Mouse (Mus musculus): ENCODE results near the gene Tnfaip1. TPM values are rescaled to one million over a fixed set of nuclear protein-coding genes. Genes with fewer than 3 reads are reported as not detected.
A peak's percentile ranks its signal among the peaks of the same experiment; 100 is the strongest.

The Tnfaip1 gene
- polyA plus RNA-seq, 1 experiment: 38.2 TPM

- no peak overlapping the region for H3K9ac ChIP-seq (ENCODE audit: low read depth, poor library complexity, severe bottlenecking)
- peaks cover 49% of the 10 kb centered on the region for H3K36me3 ChIP-seq (ENCODE audit: control insufficient read depth, insufficient read depth, low read length, poor library complexity, severe bottlenecking)
- no peaks in the 10 kb centered on the region for H3K9me3 ChIP-seq (replicated peaks; ENCODE audit: control insufficient read depth, insufficient read depth, low read length, poor library complexity, severe bottlenecking)
- no peaks in the 10 kb centered on the region for H3K27me3 ChIP-seq (ENCODE audit: control insufficient read depth, insufficient read depth, low read length, poor library complexity, severe bottlenecking)
- TF ChIP-seq CTCF (IDR thresholded peaks at IDR 0.05; ENCODE audit: low read depth, low read length) (peak; percentile 59), EP300 (IDR thresholded peaks at IDR 0.05; ENCODE audit: insufficient read depth, low read depth, low read length) (no peak), POLR2A (IDR thresholded peaks at IDR 0.05; ENCODE audit: insufficient read depth, low read length) (no peak)
- H3K27ac ChIP-seq (ENCODE audit: insufficient read depth, low read length): no peak overlapping the region
- no peaks in the 10 kb centered on the region for H3K4me1 ChIP-seq (ENCODE audit: control insufficient read depth, insufficient read depth, low read length)
- H3K4me3 ChIP-seq (ENCODE audit: low read depth, low read length): no peak overlapping the region
These were observed 20.4 kb downstream of the Tnfaip1 start for GRCm38 (mm10) chr11:78515549-78516325.

GRCm38 (mm10) chr11:78513106-78513790 is 22.9 kb downstream of the Tnfaip1 start:
- H3K27me3 ChIP-seq (ENCODE audit: control insufficient read depth, insufficient read depth, low read length, poor library complexity, severe bottlenecking): no peaks in the 10 kb centered on the region
- TF ChIP-seq POLR2A (IDR thresholded peaks at IDR 0.05; ENCODE audit: insufficient read depth, low read length) (no peak), CTCF (IDR thresholded peaks at IDR 0.05; ENCODE audit: low read depth, low read length) (no peak), EP300 (IDR thresholded peaks at IDR 0.05; ENCODE audit: insufficient read depth, low read depth, low read length) (no peak)
- H3K4me3 ChIP-seq (ENCODE audit: low read depth, low read length): peak overlapping the region; percentile 82
- H3K9me3 ChIP-seq (replicated peaks; ENCODE audit: control insufficient read depth, insufficient read depth, low read length, poor library complexity, severe bottlenecking): no peaks in the 10 kb centered on the region
- H3K4me1 ChIP-seq (ENCODE audit: control insufficient read depth, insufficient read depth, low read length): no peaks in the 10 kb centered on the region
- H3K9ac ChIP-seq (ENCODE audit: low read depth, poor library complexity, severe bottlenecking): peak overlapping the region; percentile 98
- H3K36me3 ChIP-seq (ENCODE audit: control insufficient read depth, insufficient read depth, low read length, poor library complexity, severe bottlenecking): peaks cover 45% of the 10 kb centered on the region
- H3K27ac ChIP-seq (ENCODE audit: insufficient read depth, low read length): peak overlapping the region; percentile 91

DNA sequence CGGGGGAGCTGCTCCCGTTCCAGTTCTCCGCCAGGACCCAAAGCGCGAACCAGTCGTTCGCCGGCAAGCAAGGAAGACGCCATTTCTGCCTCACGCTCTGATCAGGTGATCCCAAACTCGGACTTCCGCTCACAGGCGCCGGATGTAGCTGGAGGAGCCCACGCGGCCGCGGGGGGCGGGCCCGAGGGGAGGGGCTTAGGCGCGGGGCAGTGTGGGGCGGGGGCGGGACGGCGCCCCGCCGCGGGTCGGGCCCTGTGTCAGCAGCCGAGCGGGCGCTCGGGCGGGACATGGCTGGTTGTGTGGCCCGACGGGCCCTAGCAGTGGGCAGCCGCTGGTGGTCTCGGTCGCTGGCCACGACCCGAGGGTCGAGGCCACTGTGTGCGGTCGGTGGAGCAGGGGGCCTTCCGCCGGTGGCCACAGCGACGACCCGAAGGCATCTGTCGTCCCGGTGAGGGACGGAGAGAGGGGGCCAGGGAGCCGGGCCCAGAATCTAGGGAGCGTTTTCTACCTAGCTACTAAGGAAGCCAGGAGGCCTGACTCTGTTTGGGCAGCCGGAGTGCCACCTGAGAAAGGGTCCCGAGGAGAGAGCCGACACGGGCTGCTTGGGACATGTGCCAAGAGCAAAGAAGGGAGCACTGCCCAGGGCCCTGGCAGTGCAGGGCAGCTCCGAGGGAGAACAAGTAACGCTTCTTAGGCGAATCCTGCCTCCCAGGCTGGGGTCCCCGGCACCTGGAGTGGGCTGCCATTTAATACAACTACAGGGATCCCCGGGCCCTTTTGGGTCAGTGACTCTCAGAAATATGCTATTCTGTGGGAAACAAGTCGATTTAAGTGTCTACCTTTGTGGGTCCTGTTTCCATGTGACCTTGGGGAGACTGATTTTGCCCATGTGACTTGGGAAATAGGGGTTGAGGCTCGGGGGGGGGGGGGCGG is 23.8 kb downstream of the Tnfaip1 start, which contains the start of the genes Tmem199 and Poldip2:
Gene Tmem199, minus strand, starts transcription at position 148 of the 933 bp plus-strand sequence.
Gene Poldip2, plus strand, starts transcription at position 169 of the 933 bp plus-strand sequence.
- Histone ChIP-seq H3K4me3 (ENCODE audit: low read depth, low read length) (peak within 1 kb of the TSS; percentile 97), H3K9ac (ENCODE audit: low read depth, poor library complexity, severe bottlenecking) (peak within 1 kb of the TSS; percentile 98), H3K27ac (ENCODE audit: insufficient read depth, low read length) (peak within 1 kb of the TSS; percentile 91), H3K36me3 (ENCODE audit: control insufficient read depth, insufficient read depth, low read length, poor library complexity, severe bottlenecking) (peaks cover 50% of the 10 kb centered on the region), H3K4me1 (ENCODE audit: control insufficient read depth, insufficient read depth, low read length) (no peaks in the 10 kb centered on the region), H3K27me3 (ENCODE audit: control insufficient read depth, insufficient read depth, low read length, poor library complexity, severe bottlenecking) (no peaks in the 10 kb centered on the region), H3K9me3 (replicated peaks; ENCODE audit: control insufficient read depth, insufficient read depth, low read length, poor library complexity, severe bottlenecking) (no peaks in the 10 kb centered on the region)
- TF ChIP-seq CTCF (IDR thresholded peaks at IDR 0.05; ENCODE audit: low read depth, low read length): no peak
- peak; percentile 51 for TF ChIP-seq POLR2A (IDR thresholded peaks at IDR 0.05; ENCODE audit: insufficient read depth, low read length)

DNA sequence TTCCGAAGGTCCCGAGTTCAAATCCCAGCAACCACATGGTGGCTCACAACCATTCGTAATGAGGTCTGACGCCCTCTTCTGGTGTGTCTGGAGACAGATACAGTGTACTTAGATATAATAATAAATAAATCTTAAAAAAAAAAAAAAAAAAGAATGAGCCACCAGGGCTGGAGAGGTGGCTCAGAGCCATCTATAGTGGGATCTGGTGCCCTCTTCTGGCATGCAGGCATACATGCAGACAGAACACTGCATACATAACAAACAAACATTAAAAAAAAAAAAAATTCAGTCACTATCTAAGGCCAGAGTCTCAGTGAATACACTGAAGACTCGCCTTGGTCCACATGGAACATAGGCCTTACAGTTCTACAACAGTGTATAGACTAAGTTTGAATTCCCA is 27.0 kb downstream of the Tnfaip1 start:
- Histone ChIP-seq H3K4me3 (ENCODE audit: low read depth, low read length) (no peak overlapping the region), H3K36me3 (ENCODE audit: control insufficient read depth, insufficient read depth, low read length, poor library complexity, severe bottlenecking) (peaks cover 48% of the 10 kb centered on the region)

GRCm38 (mm10) chr11:78505430-78505829 is 30.7 kb downstream of the Tnfaip1 start:
- Histone ChIP-seq H3K27ac (ENCODE audit: insufficient read depth, low read length) (no peak overlapping the region), H3K27me3 (ENCODE audit: control insufficient read depth, insufficient read depth, low read length, poor library complexity, severe bottlenecking) (no peaks in the 10 kb centered on the region), H3K36me3 (ENCODE audit: control insufficient read depth, insufficient read depth, low read length, poor library complexity, severe bottlenecking) (peaks cover 46% of the 10 kb centered on the region), H3K4me1 (ENCODE audit: control insufficient read depth, insufficient read depth, low read length) (no peaks in the 10 kb centered on the region), H3K9me3 (replicated peaks; ENCODE audit: control insufficient read depth, insufficient read depth, low read length, poor library complexity, severe bottlenecking) (no peaks in the 10 kb centered on the region), H3K4me3 (ENCODE audit: low read depth, low read length) (no peak overlapping the region), H3K9ac (ENCODE audit: low read depth, poor library complexity, severe bottlenecking) (no peak overlapping the region)
- TF ChIP-seq EP300 (IDR thresholded peaks at IDR 0.05; ENCODE audit: insufficient read depth, low read depth, low read length): no peak
- TF ChIP-seq POLR2A (IDR thresholded peaks at IDR 0.05; ENCODE audit: insufficient read depth, low read length): no peak
- TF ChIP-seq CTCF (IDR thresholded peaks at IDR 0.05; ENCODE audit: low read depth, low read length): no peak

More for the DNA sequence above, 27.0 kb downstream of the Tnfaip1 start:
- Histone ChIP-seq H3K27me3 (ENCODE audit: control insufficient read depth, insufficient read depth, low read length, poor library complexity, severe bottlenecking) (no peaks in the 10 kb centered on the region), H3K4me1 (ENCODE audit: control insufficient read depth, insufficient read depth, low read length) (no peaks in the 10 kb centered on the region), H3K9me3 (replicated peaks; ENCODE audit: control insufficient read depth, insufficient read depth, low read length, poor library complexity, severe bottlenecking) (no peaks in the 10 kb centered on the region), H3K27ac (ENCODE audit: insufficient read depth, low read length) (no peak overlapping the region), H3K9ac (ENCODE audit: low read depth, poor library complexity, severe bottlenecking) (no peak overlapping the region)
- TF ChIP-seq EP300 (IDR thresholded peaks at IDR 0.05; ENCODE audit: insufficient read depth, low read depth, low read length): no peak
- peak; percentile 39 for TF ChIP-seq CTCF (IDR thresholded peaks at IDR 0.05; ENCODE audit: low read depth, low read length)

Measured in ES-Bruce4 (cell line).